Mouse (Mus musculus) granulocyte monocyte progenitor cell, adult 5-6 weeks (primary cell): ENCODE measurements around the gene Cntn4. TPM values are rescaled to one million over a fixed set of nuclear protein-coding genes. Genes with fewer than 3 reads are reported as not detected.

Source experiments
- ATAC-seq: replicated peaks from 2 replicates; pipeline ENCODE4 v1.8.0; 2016; ENCODE audit warnings: mild to moderate bottlenecking, moderate TSS enrichment, inconsistent platforms; ENCODE audit not compliant: poor library complexity, severe bottlenecking
- total RNA-seq, 2 experiments: library from RNA; stranded (forward) in 1 of 2; stranded (reverse) in 1 of 2; fragments of 200-712, 200-1000 nt in 1 of 2; fragments of >200 nt in 1 of 2; fragmentation: Nextera tagmentation in 1 of 2; gene quantifications; 2 replicates each; pipeline ENCODE4 v1.2.3; 2014 to 2017

Cntn4 gene
- total RNA-seq, 2 experiments from 2014 or later, result not detected

- ATAC-seq, result no peak
Measured at GRCm38 (mm10) chr6:106441246-106441645, 763.8 kb downstream of the Cntn4 start.

- ATAC-seq, result no peak
Measured at GRCm38 (mm10) chr6:106454131-106454838, 776.8 kb downstream of the Cntn4 start.

GRCm38 (mm10) chr6:106455616-106456015, 778.2 kb downstream of the Cntn4 start:
- no peak for ATAC-seq

GRCm38 (mm10) chr6:106458166-106458565, 780.7 kb downstream of the Cntn4 start:
- no peak for ATAC-seq

- no peak for ATAC-seq
Measured at GRCm38 (mm10) chr6:106462403-106462802, 784.9 kb downstream of the Cntn4 start.

- no peak for ATAC-seq
Measured at GRCm38 (mm10) chr6:106463857-106464256, 786.4 kb downstream of the Cntn4 start.

GRCm38 (mm10) chr6:106465766-106466165, 788.3 kb downstream of the Cntn4 start:
- no peak for ATAC-seq

GRCm38 (mm10) chr6:106466267-106467029, 789.0 kb downstream of the Cntn4 start:
- ATAC-seq, result no peak

DNA sequence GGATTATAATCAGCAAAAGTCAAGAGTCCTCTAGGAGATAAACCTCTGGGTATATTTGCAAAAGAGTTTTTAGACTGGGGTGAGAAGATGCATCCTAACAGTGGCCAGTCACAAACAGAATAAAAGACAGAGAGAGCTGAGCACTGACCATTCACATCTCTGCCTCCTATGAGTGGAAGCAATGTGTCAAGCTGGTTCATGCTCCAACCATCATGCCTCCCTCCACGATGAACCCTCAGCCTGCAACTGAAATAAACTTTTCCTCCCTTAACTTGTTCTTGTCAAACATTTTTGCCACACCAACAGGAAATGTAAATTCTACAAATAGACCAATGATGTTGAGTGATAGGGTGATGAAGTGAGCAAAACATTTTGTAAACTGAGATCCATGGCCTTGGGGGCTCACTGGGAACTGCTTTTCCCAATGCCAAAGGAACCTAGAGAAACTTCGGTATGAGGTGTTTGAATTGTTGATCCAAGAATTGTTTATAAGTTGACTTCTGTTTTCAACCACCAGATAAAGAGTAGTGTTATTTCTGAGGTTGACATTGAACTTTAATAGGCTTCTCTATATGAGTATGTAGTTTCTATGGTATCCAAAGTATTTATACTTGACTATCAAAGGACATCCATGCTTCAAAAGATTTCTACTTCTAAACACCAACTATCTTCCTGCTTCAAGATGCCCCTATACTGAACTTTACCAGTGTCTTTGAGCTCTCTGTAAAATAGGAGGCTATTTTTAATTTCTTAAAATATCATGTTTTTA, 794.6 kb downstream of the Cntn4 start:
- no peak for ATAC-seq

- ATAC-seq, result no peak
Measured at GRCm38 (mm10) chr6:106473871-106474270, 796.4 kb downstream of the Cntn4 start.

GRCm38 (mm10) chr6:106481533-106481932, 804.1 kb downstream of the Cntn4 start:
- no peak for ATAC-seq

- ATAC-seq, result no peak
Measured at GRCm38 (mm10) chr6:106496303-106496702, 818.8 kb downstream of the Cntn4 start.

- no peak for ATAC-seq
Measured at GRCm38 (mm10) chr6:106499166-106499565, 821.7 kb downstream of the Cntn4 start.

- ATAC-seq, result no peak
Measured at GRCm38 (mm10) chr6:106503961-106504360, 826.5 kb downstream of the Cntn4 start.

DNA sequence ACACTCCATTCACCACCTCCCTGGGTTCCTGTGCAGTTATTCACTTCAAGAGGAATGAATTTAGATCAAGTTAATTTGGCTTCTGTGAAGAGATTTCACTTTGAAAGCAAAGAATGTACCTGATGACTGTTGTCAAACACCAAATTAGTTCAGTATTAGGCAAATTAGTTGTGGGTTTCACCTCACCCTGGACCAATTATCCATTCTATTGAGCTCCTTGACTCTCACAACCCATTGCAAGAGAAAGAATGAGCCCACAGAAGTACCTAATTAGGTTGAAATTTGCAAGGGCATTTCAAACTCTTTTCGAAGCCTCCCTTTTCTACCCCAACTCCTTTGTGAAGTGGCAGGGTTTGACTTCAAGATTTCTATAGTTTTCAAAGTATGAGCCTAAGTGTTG, 842.9 kb downstream of the Cntn4 start:
- ATAC-seq, result no peak

DNA sequence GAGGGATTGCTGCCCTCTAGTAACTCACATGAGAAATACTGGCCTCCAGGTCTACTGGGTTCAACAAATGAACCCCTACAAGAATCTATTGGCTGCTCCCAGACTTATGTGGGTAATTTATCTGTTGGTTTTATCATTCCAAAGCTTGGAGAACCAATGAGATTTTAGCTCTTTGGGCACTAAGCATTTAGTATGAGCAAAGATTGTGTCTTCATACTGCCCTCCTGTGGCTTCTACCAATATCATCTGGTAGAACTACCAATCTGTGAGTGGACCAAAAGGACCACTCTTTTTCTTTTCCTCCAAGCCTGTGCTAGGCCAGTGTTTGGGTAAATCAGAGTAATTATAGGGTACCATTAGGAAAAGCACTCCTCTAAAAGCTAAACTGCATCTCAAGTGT, 866.0 kb downstream of the Cntn4 start:
- no peak for ATAC-seq

DNA sequence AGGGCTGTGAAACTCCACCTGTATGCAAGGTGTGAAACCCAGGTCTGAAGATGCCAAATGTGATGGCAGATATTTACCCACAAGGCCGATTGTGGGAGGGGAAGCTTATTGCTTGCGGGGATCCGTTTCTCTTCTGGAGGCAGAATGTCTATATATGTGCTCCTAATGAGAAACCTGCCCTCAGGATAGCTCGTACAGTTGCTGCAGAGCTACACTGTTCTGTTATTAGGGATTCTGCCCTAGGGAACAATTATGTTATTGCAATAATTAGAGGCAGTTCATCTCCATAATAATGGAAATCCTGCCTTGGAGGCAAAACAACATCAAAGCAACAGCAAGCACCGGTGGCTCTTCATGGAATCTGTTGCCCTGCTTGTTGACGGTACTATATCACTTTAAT, 884.2 kb downstream of the Cntn4 start:
- ATAC-seq, result no peak

- no peak for ATAC-seq
Measured at GRCm38 (mm10) chr6:106565316-106565715, 887.9 kb downstream of the Cntn4 start.

DNA sequence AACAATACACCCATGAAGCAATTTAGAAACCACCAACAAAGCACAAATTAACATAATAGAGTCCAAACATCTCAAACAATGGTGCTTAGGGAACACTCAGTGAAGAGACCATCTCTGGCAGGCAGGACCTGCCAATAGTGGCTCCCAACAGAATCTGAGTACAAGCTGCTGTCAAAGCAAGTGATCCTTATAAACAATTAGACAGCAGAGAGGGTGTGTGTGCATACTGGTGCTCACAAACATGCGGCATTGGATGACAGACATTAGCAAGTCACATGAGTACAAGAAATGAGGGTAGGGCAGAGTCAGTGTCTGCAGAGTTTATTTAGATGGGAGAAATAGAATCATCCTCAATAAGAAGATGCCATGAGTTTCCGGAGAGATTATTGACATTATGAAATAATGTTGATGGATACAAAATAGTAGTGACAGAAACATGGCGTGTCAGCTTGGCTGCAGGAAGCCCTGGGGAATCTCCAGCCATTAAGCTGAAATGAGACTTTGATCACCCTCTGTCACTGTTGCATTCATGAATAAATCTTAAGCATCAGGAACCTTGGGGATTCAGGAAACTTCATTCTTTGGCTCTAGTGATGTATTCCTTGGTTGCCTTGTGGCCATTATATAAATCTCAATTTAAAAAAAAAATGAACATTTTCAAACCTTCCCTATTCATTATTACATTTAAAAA, 888.5 kb downstream of the Cntn4 start:
- ATAC-seq, result no peak

- no peak for ATAC-seq
Measured at GRCm38 (mm10) chr6:106566929-106567621, 889.6 kb downstream of the Cntn4 start.
